11 mouse cellular contexts compared by ENCODE assay signal in the genomic region with DNA sequence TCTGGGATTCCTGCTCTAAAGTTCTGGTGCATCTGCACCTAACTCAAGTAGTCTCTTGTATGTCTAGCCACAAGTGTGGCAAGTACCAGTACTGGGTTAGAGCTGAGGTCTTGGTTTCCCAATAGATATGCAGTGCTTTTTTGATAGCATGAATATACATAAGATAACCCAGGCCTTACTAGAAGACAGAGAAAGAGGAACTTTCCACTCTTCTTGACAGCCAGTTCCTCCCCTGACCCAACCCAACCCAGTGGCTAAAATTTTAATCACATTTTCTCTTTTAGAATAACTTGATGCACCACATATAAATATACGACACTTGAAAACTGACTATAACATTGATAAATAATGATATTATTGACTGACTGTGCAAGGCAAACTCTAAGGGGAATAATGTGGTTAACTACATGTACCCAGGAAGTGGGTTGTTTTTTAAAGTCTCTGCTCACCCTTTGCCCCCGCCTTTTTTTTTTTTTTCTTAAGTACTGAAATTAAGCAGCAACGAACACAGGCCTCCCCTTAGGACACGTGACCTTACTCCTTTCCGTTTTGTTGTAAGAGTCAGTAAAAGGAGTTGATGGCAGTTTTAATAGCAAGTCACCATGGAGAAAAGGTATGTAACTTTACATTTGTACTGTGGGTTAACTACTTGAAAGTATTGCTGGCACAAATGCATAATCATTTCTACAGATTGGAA. TPM values are rescaled to one million over a fixed set of nuclear protein-coding genes. Genes with fewer than 3 reads are reported as not detected.
DNase-seq lines count a peak whose midpoint lies in the region; ATAC-seq and TF ChIP-seq lines count a peak whose summit lies in the region.
"Had no signal": no experiment of that assay in that cellular context is flagged by ENCODE, and none has a peak within 500 bp of the region (broad histone marks: within the 10 kb centered on the region; RNA-seq: fewer than 3 reads in every experiment).

A gene (plus strand): TSS at position 538 of the 697 bp plus-strand sequence.

- H3K4me3 ChIP-seq in thymus, adult 2 months (ENCODE audit: control insufficient read depth, insufficient read depth, low read length), result no peak within 1 kb of the TSS
- peak within 1 kb of the TSS; percentile 45 for H3K4me3 ChIP-seq in macrophage (ENCODE audit: inconsistent target)
- H3K4me3 ChIP-seq in forebrain, embryonic 15.5 days, result no peak within 1 kb of the TSS
- H3K4me3 ChIP-seq: hindbrain, embryonic 10.5 days; limb, embryonic 10.5 days; midbrain, embryonic 13.5 days had no signal

- no peak within 1 kb of the TSS for H3K4me2 ChIP-seq in forebrain, embryonic 15.5 days (replicated peaks)
- H3K4me2 ChIP-seq: midbrain, embryonic 13.5 days had no signal

- peak within 1 kb of the TSS; percentile 91 for H3K27ac ChIP-seq in thymus, adult 2 months (ENCODE audit: control insufficient read depth, insufficient read depth, low read length)
- H3K27ac ChIP-seq in macrophage, result peak within 1 kb of the TSS; percentile 67
- H3K27ac ChIP-seq in forebrain, embryonic 15.5 days (replicated peaks), result no peak within 1 kb of the TSS
- H3K27ac ChIP-seq: hindbrain, embryonic 10.5 days; limb, embryonic 10.5 days; midbrain, embryonic 13.5 days had no signal

- no peak for TF ChIP-seq CTCF in thymus, adult 2 months (IDR thresholded peaks at IDR 0.05; ENCODE audit: borderline replicate concordance, control insufficient read depth, extremely low read depth, insufficient read depth, low read length, poor library complexity)

- no peaks in the 10 kb centered on the region for H3K27me3 ChIP-seq in thymus, adult 2 months (ENCODE audit: control insufficient read depth, insufficient read depth, low read length)
- no peaks in the 10 kb centered on the region for H3K27me3 ChIP-seq in forebrain, embryonic 15.5 days
- H3K27me3 ChIP-seq: midbrain, embryonic 13.5 days had no signal

- no peaks in the 10 kb centered on the region for H3K9me3 ChIP-seq in forebrain, embryonic 15.5 days
- H3K9me3 ChIP-seq: hindbrain, embryonic 10.5 days; limb, embryonic 10.5 days; midbrain, embryonic 13.5 days had no signal

- H3K9ac ChIP-seq in forebrain, embryonic 15.5 days (replicated peaks), result no peak within 1 kb of the TSS
- H3K9ac ChIP-seq: midbrain, embryonic 13.5 days had no signal

- peaks cover 17% of the 10 kb centered on the region for H3K4me1 ChIP-seq in thymus, adult 2 months (replicated peaks; ENCODE audit: control insufficient read depth, insufficient read depth, low read length)
- no peaks in the 10 kb centered on the region for H3K4me1 ChIP-seq in forebrain, embryonic 15.5 days
- H3K4me1 ChIP-seq: hindbrain, embryonic 10.5 days; limb, embryonic 10.5 days; midbrain, embryonic 13.5 days had no signal

- no peak for DNase-seq in thymus, adult 2 months
- no peak for DNase-seq in thymus, adult 18-20 months
- peak; percentile 46 for DNase-seq in c-Kit-positive CD71-negative TER-119-negative erythroid progenitor cells, embryonic 14.5 days (ENCODE audit: low read depth)
- DNase-seq in retina, postnatal 1 day, result no peak
- DNase-seq in kidney, postnatal 25 days, result no peak
- DNase-seq: cerebellum, adult 2 months had no signal

- H3K36me3 ChIP-seq in thymus, adult 2 months (ENCODE audit: control insufficient read depth, insufficient read depth, low read length), result no peaks in the 10 kb centered on the region
- H3K36me3 ChIP-seq in macrophage (ENCODE audit: inconsistent target), result no peaks in the 10 kb centered on the region
- H3K36me3 ChIP-seq in forebrain, embryonic 15.5 days, result no peaks in the 10 kb centered on the region
- H3K36me3 ChIP-seq: hindbrain, embryonic 10.5 days; limb, embryonic 10.5 days; midbrain, embryonic 13.5 days had no signal

- WGBS in thymus, adult 2 months, result 8% methylated on average over 5 of the region's 5 CpGs
- 0% methylated on average over 5 of the region's 5 CpGs for WGBS in macrophage (ENCODE audit: missing documents)
- 79% methylated on average over 5 of the region's 5 CpGs for WGBS in forebrain, embryonic 15.5 days

- no peak for ATAC-seq in forebrain, embryonic 15.5 days (replicated peaks)
- ATAC-seq: midbrain, embryonic 13.5 days had no signal

- H3K79me2 ChIP-seq in macrophage (ENCODE audit: inconsistent target), result peaks cover 46% of the 10 kb centered on the region

- TF ChIP-seq POLR2A in thymus, adult 2 months (IDR thresholded peaks at IDR 0.05; ENCODE audit: control insufficient read depth, extremely low read depth, insufficient read depth, low read length, poor library complexity), result no peak

RNA-seq across cellular contexts. Expression of the gene that starts here (rescaled TPM):
- polyA plus RNA-seq in thymus, adult 2 months (2012; rRNA removed), result 8.6 and 9.5 TPM in 2 replicates
- 100 to 1,000 TPM in 24 of 26 experiments, 10 to 100 TPM in 2; 43.9 to 242 (median 191) TPM for total RNA-seq in macrophage (2018; cell fraction: chromatin; rRNA removed)
- 10 to 100 TPM; 27.6 to 64.5 (median 42.0) TPM for total RNA-seq in macrophage (2018; cell fraction: cytosol; rRNA removed)
- 100 to 1,000 TPM in 14 of 26 experiments, 10 to 100 TPM in 12; 47.9 to 149 (median 105) TPM for total RNA-seq in macrophage (2018; cell fraction: nucleus; rRNA removed)
- polyA plus RNA-seq in macrophage (2018), result 12.5 to 41.0 TPM (median 22.6 TPM) in 3 replicates
- polyA plus RNA-seq in forebrain, embryonic 15.5 days (2015; fragmentation: Nextera tagmentation; extraction: Ambion mirVana), result 0.61 and 0.87 TPM in 2 replicates
